Mouse (Mus musculus): ENCODE results near the gene Rab40c. TPM values are rescaled to one million over a fixed set of nuclear protein-coding genes. Genes with fewer than 3 reads are reported as not detected.

Gene Rab40c
- polyA plus RNA-seq, 1 experiment from 2014 or later: 43.4 TPM

GRCm38 (mm10) chr17:25913186-25913876, 6.2 kb downstream of the Rab40c start:
- Histone ChIP-seq H3K27me3 (ENCODE audit: insufficient read depth, poor library complexity, severe bottlenecking) (no peaks in the 10 kb centered on the region), H3K9me3 (no peaks in the 10 kb centered on the region), H3K36me3 (peaks cover 41% of the 10 kb centered on the region), H3K27ac (no peak overlapping the region), H3K4me3 (no peak overlapping the region), H3K4me1 (replicated peaks) (peaks cover 17% of the 10 kb centered on the region)
- WGBS: 88% methylated on average over 14 of the region's 14 CpGs
- DNase-seq (ENCODE audit: low spot score): no peak

- WGBS: 91% methylated on average over 4 of the region's 4 CpGs
- H3K36me3 ChIP-seq: peaks cover 36% of the 10 kb centered on the region
- no peak overlapping the region for H3K4me3 ChIP-seq
- no peak for DNase-seq (ENCODE audit: low spot score)
- no peak overlapping the region for H3K27ac ChIP-seq
- no peaks in the 10 kb centered on the region for H3K27me3 ChIP-seq (ENCODE audit: insufficient read depth, poor library complexity, severe bottlenecking)
- 0 out of 2 replicates have a peak, but pooled peaks cover 2% of the 10 kb centered on the region for H3K4me1 ChIP-seq (replicated peaks)
- H3K9me3 ChIP-seq: no peaks in the 10 kb centered on the region
Observed at GRCm38 (mm10) chr17:25911816-25912215, 7.7 kb downstream of the Rab40c start.

GRCm38 (mm10) chr17:25907640-25908039, 11.9 kb downstream of the Rab40c start:
- H3K9me3 ChIP-seq: no peaks in the 10 kb centered on the region
- 0 out of 2 replicates have a peak, but pooled peaks cover 2% of the 10 kb centered on the region for H3K4me1 ChIP-seq (replicated peaks)
- H3K27me3 ChIP-seq (ENCODE audit: insufficient read depth, poor library complexity, severe bottlenecking): no peaks in the 10 kb centered on the region
- WGBS: 93% methylated on average over 2 of the region's 2 CpGs
- no peak overlapping the region for H3K4me3 ChIP-seq
- H3K27ac ChIP-seq: no peak overlapping the region
- peaks cover 27% of the 10 kb centered on the region for H3K36me3 ChIP-seq
- DNase-seq (ENCODE audit: low spot score): no peak

- H3K27me3 ChIP-seq (ENCODE audit: insufficient read depth, poor library complexity, severe bottlenecking): no peaks in the 10 kb centered on the region
- WGBS: 89% methylated on average over 3 of the region's 3 CpGs
Observed at GRCm38 (mm10) chr17:25903061-25903460, 16.5 kb downstream of the Rab40c start.

GRCm38 (mm10) chr17:25900193-25900592, 19.3 kb downstream of the Rab40c start:
- no peak for DNase-seq (ENCODE audit: low spot score)
- Histone ChIP-seq H3K36me3 (peaks cover 20% of the 10 kb centered on the region), H3K27me3 (ENCODE audit: insufficient read depth, poor library complexity, severe bottlenecking) (no peaks in the 10 kb centered on the region), H3K9me3 (no peaks in the 10 kb centered on the region), H3K4me3 (no peak overlapping the region), H3K27ac (no peak overlapping the region), H3K4me1 (replicated peaks) (peaks cover 17% of the 10 kb centered on the region)
- 91% methylated on average over 1 of the region's 1 CpGs for WGBS

More at GRCm38 (mm10) chr17:25903061-25903460, 16.5 kb downstream of the Rab40c start:
- H3K27ac ChIP-seq: no peak overlapping the region
- DNase-seq (ENCODE audit: low spot score): no peak
- H3K36me3 ChIP-seq: peaks cover 31% of the 10 kb centered on the region
- H3K4me1 ChIP-seq (replicated peaks): no peaks in the 10 kb centered on the region
- no peaks in the 10 kb centered on the region for H3K9me3 ChIP-seq
- H3K4me3 ChIP-seq: no peak overlapping the region

- peaks cover 15% of the 10 kb centered on the region for H3K36me3 ChIP-seq
- no peak for DNase-seq (ENCODE audit: low spot score)
- no peak overlapping the region for H3K4me3 ChIP-seq
- 69% methylated on average over 12 of the region's 12 CpGs for WGBS
- H3K9me3 ChIP-seq: no peaks in the 10 kb centered on the region
- peak overlapping the region; percentile 63; the same call in 1 of the 2 replicates for H3K27ac ChIP-seq
- peaks cover 25% of the 10 kb centered on the region for H3K4me1 ChIP-seq (replicated peaks)
- H3K27me3 ChIP-seq (ENCODE audit: insufficient read depth, poor library complexity, severe bottlenecking): no peaks in the 10 kb centered on the region
Observed at GRCm38 (mm10) chr17:25895891-25896290, 23.6 kb downstream of the Rab40c start.

- H3K36me3 ChIP-seq: peaks cover 14% of the 10 kb centered on the region
- no peaks in the 10 kb centered on the region for H3K9me3 ChIP-seq
- WGBS: 17% methylated on average over 2 of the region's 2 CpGs
- peak overlapping the region; percentile 63; the same call in 1 of the 2 replicates for H3K27ac ChIP-seq
- H3K4me3 ChIP-seq: no peak overlapping the region
- DNase-seq (ENCODE audit: low spot score): no peak
- no peaks in the 10 kb centered on the region for H3K27me3 ChIP-seq (ENCODE audit: insufficient read depth, poor library complexity, severe bottlenecking)
- peaks cover 25% of the 10 kb centered on the region for H3K4me1 ChIP-seq (replicated peaks)
Observed at GRCm38 (mm10) chr17:25895415-25895814, 24.1 kb downstream of the Rab40c start.

GRCm38 (mm10) chr17:25893975-25894617, 25.4 kb downstream of the Rab40c start:
- Histone ChIP-seq H3K36me3 (peaks cover 20% of the 10 kb centered on the region), H3K4me3 (no peak overlapping the region), H3K9me3 (no peaks in the 10 kb centered on the region), H3K27ac (peak overlapping the region; percentile 77), H3K27me3 (ENCODE audit: insufficient read depth, poor library complexity, severe bottlenecking) (no peaks in the 10 kb centered on the region), H3K4me1 (replicated peaks) (peaks cover 25% of the 10 kb centered on the region)
- peak; percentile 71 for DNase-seq (ENCODE audit: low spot score)
- 24% methylated on average over 2 of the region's 2 CpGs for WGBS

- Histone ChIP-seq H3K27ac (no peak overlapping the region), H3K27me3 (ENCODE audit: insufficient read depth, poor library complexity, severe bottlenecking) (no peaks in the 10 kb centered on the region), H3K4me3 (no peak overlapping the region), H3K4me1 (replicated peaks) (peaks cover 21% of the 10 kb centered on the region), H3K9me3 (no peaks in the 10 kb centered on the region), H3K36me3 (peaks cover 60% of the 10 kb centered on the region)
- DNase-seq (ENCODE audit: low spot score): no peak
- 94% methylated on average over 3 of the region's 3 CpGs for WGBS
Observed at GRCm38 (mm10) chr17:25888837-25889236, 30.7 kb downstream of the Rab40c start.

GRCm38 (mm10) chr17:25887467-25887866, 32.1 kb downstream of the Rab40c start:
- Histone ChIP-seq H3K9me3 (no peaks in the 10 kb centered on the region), H3K36me3 (peaks cover 74% of the 10 kb centered on the region), H3K27me3 (ENCODE audit: insufficient read depth, poor library complexity, severe bottlenecking) (no peaks in the 10 kb centered on the region; the same call in 1 of the 2 replicates), H3K4me1 (replicated peaks) (peaks cover 34% of the 10 kb centered on the region), H3K27ac (no peak overlapping the region), H3K4me3 (no peak overlapping the region)
- DNase-seq (ENCODE audit: low spot score): no peak
- WGBS: 92% methylated on average over 10 of the region's 10 CpGs

GRCm38 (mm10) chr17:25886806-25887205, 32.7 kb downstream of the Rab40c start:
- H3K27me3 ChIP-seq (ENCODE audit: insufficient read depth, poor library complexity, severe bottlenecking): no peaks in the 10 kb centered on the region; the same call in 1 of the 2 replicates
- H3K4me1 ChIP-seq (replicated peaks): peaks cover 40% of the 10 kb centered on the region
- H3K27ac ChIP-seq: no peak overlapping the region
- H3K36me3 ChIP-seq: peaks cover 77% of the 10 kb centered on the region
- no peak overlapping the region for H3K4me3 ChIP-seq
- DNase-seq (ENCODE audit: low spot score): no peak
- H3K9me3 ChIP-seq: no peaks in the 10 kb centered on the region

GRCm38 (mm10) chr17:25885636-25886035, 33.9 kb downstream of the Rab40c start:
- 60% methylated on average over 4 of the region's 4 CpGs for WGBS
- H3K4me1 ChIP-seq (replicated peaks): peaks cover 52% of the 10 kb centered on the region
- H3K36me3 ChIP-seq: peaks cover 72% of the 10 kb centered on the region
- no peak for DNase-seq (ENCODE audit: low spot score)
- H3K27me3 ChIP-seq (ENCODE audit: insufficient read depth, poor library complexity, severe bottlenecking): no peaks in the 10 kb centered on the region; the same call in 1 of the 2 replicates
- H3K4me3 ChIP-seq: no peak overlapping the region
- no peak overlapping the region for H3K27ac ChIP-seq
- no peaks in the 10 kb centered on the region for H3K9me3 ChIP-seq

GRCm38 (mm10) chr17:25883824-25884223, 35.7 kb downstream of the Rab40c start:
- no peaks in the 10 kb centered on the region; the same call in 1 of the 2 replicates for H3K27me3 ChIP-seq (ENCODE audit: insufficient read depth, poor library complexity, severe bottlenecking)
- no peaks in the 10 kb centered on the region for H3K9me3 ChIP-seq
- DNase-seq (ENCODE audit: low spot score): no peak
- no peak overlapping the region for H3K4me3 ChIP-seq
- peaks cover 65% of the 10 kb centered on the region for H3K36me3 ChIP-seq
- 85% methylated on average over 3 of the region's 3 CpGs for WGBS
- peaks cover 70% of the 10 kb centered on the region for H3K4me1 ChIP-seq (replicated peaks)
- H3K27ac ChIP-seq: peak overlapping the region; percentile 93

All from hindbrain, embryonic 10.5 days (tissue).